Mouse (Mus musculus) CH12.LX (cell line): Measurements from ENCODE around the gene Errfi1. TPM values are rescaled to one million over a fixed set of nuclear protein-coding genes. Genes with fewer than 3 reads are reported as not detected.

Source experiments
- DNase-seq: peaks from one replicate; pipeline ENCODE4 v3.0.0-alpha.2; 2013; ENCODE audit errors: extremely low read depth
- H3K27ac ChIP-seq: 2 replicates; pipeline ENCODE4 v1.5.1; 2012; ENCODE audit warnings: low read depth, mild to moderate bottlenecking, control low read depth, moderate library complexity; ENCODE audit not compliant: insufficient read depth
- H3K27me3 ChIP-seq: replicated peaks from 2 replicates; pipeline ENCODE3; 2012; ENCODE audit warnings: inconsistent platforms
- H3K36me3 ChIP-seq, 2 experiments: replicated peaks in 1 of 2; 2 replicates each; pipeline versions ENCODE3 to v1.6.1; 2012; ENCODE audit warnings: inconsistent platforms in 1 of 2, low read length in 1 of 2, mild to moderate bottlenecking in 1 of 2, mixed read lengths in 1 of 2, moderate library complexity in 1 of 2; ENCODE audit not compliant: control insufficient read depth in 1 of 2, insufficient read depth in 1 of 2
- H3K4me1 ChIP-seq, 2 experiments: 2 replicates each; pipeline ENCODE4 v1.6.1; 2012; ENCODE audit warnings: inconsistent platforms in 1 of 2, moderate library complexity in 1 of 2; ENCODE audit not compliant: insufficient read depth in 2 of 2, control insufficient read depth in 1 of 2
- H3K4me2 ChIP-seq: 2 replicates; pipeline ENCODE4 v1.6.1; 2012; ENCODE audit warnings: low read depth, mild to moderate bottlenecking, control low read depth; ENCODE audit not compliant: poor library complexity, insufficient read depth, severe bottlenecking
- H3K4me3 ChIP-seq, 3 experiments: fragments of 150-350 bp in 1 of 3; sonication (generic) in 1 of 3; replicated peaks in 1 of 3; 2 replicates each; pipeline versions ENCODE3 to v1.5.1; 2011 to 2012; ENCODE audit warnings: low read depth in 2 of 3, low read length in 2 of 3, mild to moderate bottlenecking in 2 of 3, moderate library complexity in 2 of 3, control low read depth in 1 of 3, improper control_type of control experiment in 1 of 3, inconsistent platforms in 1 of 3, mixed read lengths in 1 of 3; ENCODE audit not compliant: poor library complexity in 1 of 3
- H3K79me2 ChIP-seq: replicated peaks from 2 replicates; pipeline ENCODE4 v1.6.1; 2012; ENCODE audit warnings: mild to moderate bottlenecking, moderate library complexity; ENCODE audit not compliant: control insufficient read depth, poor library complexity, insufficient read depth, severe bottlenecking; ENCODE audit errors: extremely low read depth
- H3K9ac ChIP-seq: 2 replicates; pipeline ENCODE4 v1.6.1; 2012; ENCODE audit warnings: low read depth, mild to moderate bottlenecking, control low read depth, moderate library complexity; ENCODE audit not compliant: insufficient read depth
- H3K9me3 ChIP-seq: replicated peaks from 2 replicates; pipeline ENCODE3; 2012; ENCODE audit warnings: low read length, inconsistent platforms, mixed read lengths
- BHLHE40 ChIP-seq: IDR thresholded peaks from 2 replicates; pipeline ENCODE4 v1.6.1; 2011; ENCODE audit warnings: mild to moderate bottlenecking, low read depth, low read length, improper control_type of control experiment
- CHD2 ChIP-seq: IDR thresholded peaks from 2 replicates; pipeline ENCODE4 v1.6.1; 2011; ENCODE audit warnings: low read length, improper control_type of control experiment
- CTCF ChIP-seq, 2 experiments: IDR thresholded peaks in 1 of 2; conservative IDR thresholded peaks in 1 of 2; 2 replicates each; pipeline ENCODE4 v1.5.1; 2011 to 2012; ENCODE audit warnings: low read depth in 2 of 2, low read length in 2 of 2, improper control_type of control experiment in 1 of 2, inconsistent platforms in 1 of 2, mild to moderate bottlenecking in 1 of 2, moderate library complexity in 1 of 2
- E2F4 ChIP-seq: IDR thresholded peaks from 2 replicates; pipeline ENCODE4 v1.6.1; 2011; ENCODE audit warnings: low read depth, low read length, improper control_type of control experiment; ENCODE audit not compliant: insufficient replicate concordance
- ELF1 ChIP-seq: IDR thresholded peaks from 2 replicates; pipeline ENCODE4 v1.6.1; 2014; ENCODE audit warnings: low read depth, mild to moderate bottlenecking, inconsistent platforms, low read length, improper control_type of control experiment
- ETS1 ChIP-seq: conservative IDR thresholded peaks from 2 replicates; pipeline ENCODE4 v1.6.1; 2012; ENCODE audit warnings: low read depth, mild to moderate bottlenecking, inconsistent platforms, low read length, improper control_type of control experiment, moderate library complexity
- GABPA ChIP-seq: IDR thresholded peaks from 2 replicates; pipeline ENCODE4 v1.6.1; 2012; ENCODE audit warnings: low read depth, low read length, improper control_type of control experiment, inconsistent platforms; ENCODE audit not compliant: insufficient replicate concordance
- HCFC1 ChIP-seq: IDR thresholded peaks from 2 replicates; pipeline ENCODE4 v1.6.1; 2012; ENCODE audit warnings: low read depth, mild to moderate bottlenecking, inconsistent platforms, low read length, improper control_type of control experiment
- IRF4 ChIP-seq: IDR thresholded peaks from 2 replicates; pipeline ENCODE4 v1.6.1; 2014; ENCODE audit warnings: low read depth, mild to moderate bottlenecking, inconsistent platforms, low read length, improper control_type of control experiment
- JUN ChIP-seq: IDR thresholded peaks from 2 replicates; pipeline ENCODE4 v1.6.1; 2011; ENCODE audit warnings: low read depth, mild to moderate bottlenecking, low read length, improper control_type of control experiment, moderate library complexity; ENCODE audit not compliant: insufficient read depth
- KAT2A ChIP-seq: IDR thresholded peaks from 2 replicates; pipeline ENCODE4 v1.6.1; 2012; ENCODE audit warnings: low read length, improper control_type of control experiment, inconsistent platforms; ENCODE audit not compliant: insufficient replicate concordance
- MEF2A ChIP-seq: IDR thresholded peaks from 2 replicates; pipeline ENCODE4 v1.6.1; 2014; ENCODE audit warnings: low read depth, mild to moderate bottlenecking, inconsistent platforms, low read length, improper control_type of control experiment, borderline replicate concordance
- MXI1 ChIP-seq: IDR thresholded peaks from 2 replicates; pipeline ENCODE4 v1.6.1; 2011; ENCODE audit warnings: mild to moderate bottlenecking, low read depth, low read length, improper control_type of control experiment
- MYC ChIP-seq: IDR thresholded peaks from 2 replicates; pipeline ENCODE4 v1.6.1; 2011; ENCODE audit warnings: low read depth, mild to moderate bottlenecking, improper control_type of control experiment, low read length
- NELFE ChIP-seq: IDR thresholded peaks from 2 replicates; pipeline ENCODE4 v1.6.1; 2011; ENCODE audit warnings: low read depth, low read length, improper control_type of control experiment
- NRF1 ChIP-seq: IDR thresholded peaks from 2 replicates; pipeline ENCODE4 v1.6.1; 2014; ENCODE audit warnings: low read depth, mild to moderate bottlenecking, inconsistent platforms, low read length, improper control_type of control experiment, moderate library complexity
- POLR2A ChIP-seq: IDR thresholded peaks from 2 replicates; pipeline ENCODE4 v1.6.1; 2011; ENCODE audit warnings: low read depth, mild to moderate bottlenecking, improper control_type of control experiment, low read length
- POLR2AphosphoS2 ChIP-seq: IDR thresholded peaks from 2 replicates; pipeline ENCODE4 v1.6.1; 2011; ENCODE audit warnings: low read depth, low read length, improper control_type of control experiment
- RAD21 ChIP-seq: IDR thresholded peaks from 2 replicates; pipeline ENCODE4 v1.6.1; 2011; ENCODE audit warnings: low read depth, mild to moderate bottlenecking, low read length, improper control_type of control experiment, moderate library complexity
- SIN3A ChIP-seq: IDR thresholded peaks from 2 replicates; pipeline ENCODE4 v1.6.1; 2012; ENCODE audit warnings: low read length, improper control_type of control experiment, inconsistent platforms
- TCF12 ChIP-seq: IDR thresholded peaks from 2 replicates; pipeline ENCODE4 v1.6.1; 2014; ENCODE audit warnings: low read depth, mild to moderate bottlenecking, inconsistent platforms, low read length, improper control_type of control experiment
- UBTF ChIP-seq: IDR thresholded peaks from 2 replicates; pipeline ENCODE4 v1.6.1; 2012; ENCODE audit warnings: low read depth, mild to moderate bottlenecking, inconsistent platforms, low read length, improper control_type of control experiment, moderate library complexity
- USF1 ChIP-seq: IDR thresholded peaks from 2 replicates; pipeline ENCODE4 v1.6.1; 2014; ENCODE audit warnings: low read depth, mild to moderate bottlenecking, inconsistent platforms, low read length, improper control_type of control experiment
- USF2 ChIP-seq: conservative IDR thresholded peaks from 2 replicates; pipeline ENCODE4 v1.6.1; 2011; ENCODE audit warnings: low read depth, low read length, improper control_type of control experiment
- ZMIZ1 ChIP-seq: IDR thresholded peaks from 2 replicates; pipeline ENCODE4 v1.6.1; 2012; ENCODE audit warnings: low read depth, mild to moderate bottlenecking, inconsistent platforms, low read length, improper control_type of control experiment
- dilution Hi-C: fragments of 300-500 bp; cut with MboI; formaldehyde crosslinking; loops from 2 replicates; pipeline ENCODE4 v1.14.3; 2020; ENCODE audit warnings: low sequenced_read_pairs; ENCODE audit not compliant: extremely low pct_unique_long_range_greater_than_20kb, extremely low pct_ligation_motif_present
- in situ Hi-C: fragments of 300-500 bp; cut with MboI; formaldehyde crosslinking; loops from 3 replicates; pipeline ENCODE4 v1.14.3; 2019; ENCODE audit warnings: low sequenced_read_pairs, low pct_ligation_motif_present, low pct_unique_long_range_greater_than_20kb, mixed read lengths
- polyA plus RNA-seq: library from polyadenylated mRNA; unstranded; fragments of >175 nt; gene quantifications from 2 replicates; pipeline ENCODE4 v1.2.1, GENCODE M21; 2012; ENCODE audit warnings: low read depth; ENCODE audit not compliant: insufficient read length
- total RNA-seq, 2 experiments: library from RNA; depleted of rRNA; stranded (reverse); fragments of 300-350 nt in 1 of 2; fragments of >200 nt in 1 of 2; gene quantifications; 2 replicates each; pipeline ENCODE4 v1.2.3; 2012 to 2014

Gene Errfi1
- total and polyA plus RNA-seq, 3 experiments, result 0.08 to 0.28 (median 0.14) TPM

DNA sequence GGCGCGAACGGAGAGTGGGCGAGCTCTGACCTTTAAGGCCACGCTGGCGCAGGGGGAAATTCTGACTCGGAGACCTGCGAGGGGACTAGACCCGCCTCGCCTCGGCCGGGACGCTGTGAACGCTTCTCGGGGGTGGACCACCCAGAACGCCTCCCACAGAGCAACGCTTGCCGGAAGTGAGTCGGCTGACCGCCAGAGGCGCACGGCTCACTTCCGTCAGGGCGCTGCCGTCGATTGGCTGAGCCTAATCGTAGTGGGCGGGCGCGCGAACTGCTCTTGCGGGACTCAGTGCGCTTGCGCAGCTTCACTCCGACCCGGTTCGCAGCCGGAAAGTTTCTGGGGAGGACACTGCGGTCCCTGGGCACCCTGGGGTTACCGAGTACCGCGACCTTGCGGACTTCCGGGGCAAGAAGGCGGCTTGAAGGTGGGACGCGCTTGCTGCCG lies 60.6 kb downstream of the Errfi1 start, which contains the start of the genes Park7 and Tnfrsf9:
Gene Park7, minus strand, starts transcription at position 148 of the 444 bp plus-strand sequence.
Gene Tnfrsf9, plus strand, starts transcription at position 273 of the 444 bp plus-strand sequence.
- H3K36me3 ChIP-seq, result peaks cover 0 to 3% of the 10 kb centered on the region in 2 experiments
- TF ChIP-seq NELFE (peak; percentile 81), MEF2A (peak; percentile 63; the same call in 1 of the 2 replicates), IRF4 (peak; percentile 66), HCFC1 (peak; percentile 92), UBTF (peak; percentile 73; the same call in 1 of the 2 replicates), USF2 (no peak), POLR2A (peak; percentile 90), ZMIZ1 (peak; percentile 29; the same call in 1 of the 2 replicates), SIN3A (peak; percentile 69; the same call in 1 of the 2 replicates), CHD2 (peak; percentile 69; the same call in 1 of the 2 replicates), E2F4 (0 out of 2 replicates have a peak, but pooled peaks have one; percentile 76), USF1 (no peak), CTCF (conservative IDR thresholded peaks at IDR 0.05 in 1 of 2, IDR thresholded peaks at IDR 0.05 in 1 of 2; ENCODE audit: low read depth in 2 of 2, low read length in 2 of 2) (peak in 1 of 2 experiments; percentile 59; a peak in 2 of 4 replicates), POLR2AphosphoS2 (peak; percentile 59), TCF12 (peak; percentile 88), KAT2A (peak; percentile 88; the same call in 1 of the 2 replicates), BHLHE40 (no peak; the same call in 1 of the 2 replicates), ETS1 (peak; percentile 20; the same call in 1 of the 2 replicates), MXI1 (peak; percentile 52; the same call in 1 of the 2 replicates), RAD21 (no peak), MYC (no peak), JUN (no peak), ELF1 (peak; percentile 89; the same call in 1 of the 2 replicates), NRF1 (peak; percentile 98), GABPA (peak; percentile 27; the same call in 1 of the 2 replicates)
- DNase-seq, result peak; percentile 98
- H3K4me2 ChIP-seq, result peak within 1 kb of the TSS; percentile 91
- peak within 1 kb of the TSS; percentile 63 to 92 (median 68) for H3K4me3 ChIP-seq
- peaks cover 2% of the 10 kb centered on the region for H3K27me3 ChIP-seq
- H3K9ac ChIP-seq, result peak within 1 kb of the TSS; percentile 79
- no peaks in the 10 kb centered on the region for H3K9me3 ChIP-seq
- peak within 1 kb of the TSS; percentile 79 for H3K27ac ChIP-seq
- H3K4me1 ChIP-seq, result peaks cover 8 to 25% of the 10 kb centered on the region in 2 experiments; a peak in 3 of 4 replicates
- dilution Hi-C loops, result no loop called here
- peaks cover 3% of the 10 kb centered on the region; the same call in 1 of the 2 replicates for H3K79me2 ChIP-seq
- in situ Hi-C loops, result no loop called here
